Mouse (Mus musculus): ENCODE data around the gene Tecpr2. TPM values are rescaled to one million over a fixed set of nuclear protein-coding genes. Genes with fewer than 3 reads are reported as not detected.

Tecpr2 gene
- polyA plus RNA-seq, 1 experiment from 2014 or later: 1.2 TPM

DNA sequence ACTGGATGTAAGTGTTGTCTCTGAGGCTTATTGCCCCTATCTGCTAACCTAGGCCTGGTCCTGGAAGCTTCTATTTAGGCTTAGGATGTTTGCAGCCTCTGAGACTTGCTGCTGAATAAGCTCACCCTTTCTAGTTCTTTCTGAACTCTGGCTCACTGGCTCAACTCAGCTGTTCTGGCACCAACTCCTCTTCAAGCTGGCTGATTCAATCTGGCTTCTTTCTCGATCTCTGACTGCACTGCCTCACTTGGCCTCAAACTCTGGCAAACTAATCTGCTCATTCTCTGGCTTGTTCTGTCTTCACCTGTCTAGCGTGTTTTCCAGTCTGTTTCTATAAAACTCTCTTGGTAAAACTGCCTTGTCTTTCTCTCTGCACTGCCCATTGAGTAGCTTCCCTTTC, 13.7 kb upstream of the Tecpr2 start:
- TF ChIP-seq EP300 (optimal IDR thresholded peaks at IDR 0.05): no peak
- TF ChIP-seq CTCF (IDR thresholded peaks at IDR 0.05; ENCODE audit: low read depth): no peak
- Histone ChIP-seq H3K27me3 (ENCODE audit: control insufficient read depth, insufficient read depth, low read length) (no peaks in the 10 kb centered on the region), H3K9me3 (ENCODE audit: control insufficient read depth, low read length) (no peaks in the 10 kb centered on the region), H3K4me1 (replicated peaks; ENCODE audit: control insufficient read depth, insufficient read depth) (no peaks in the 10 kb centered on the region), H3K36me3 (ENCODE audit: control insufficient read depth, insufficient read depth, low read length) (peaks cover 26% of the 10 kb centered on the region; the same call in 1 of the 2 replicates), H3K4me2 (replicated peaks; ENCODE audit: low read depth) (no peak overlapping the region), H3K9ac (ENCODE audit: low read length) (no peak overlapping the region), H3K27ac (replicated peaks) (no peak overlapping the region), H3K4me3 (ENCODE audit: low read depth, low read length) (no peak overlapping the region)
- ATAC-seq (ENCODE audit: low FRiP score, low TSS enrichment): no peak
- no peak for DNase-seq (ENCODE audit: low spot score)
- 67% methylated on average over 2 of the region's 2 CpGs for WGBS

GRCm38 (mm10) chr12:110882291-110882690, 6.8 kb upstream of the Tecpr2 start:
- ATAC-seq (ENCODE audit: low FRiP score, low TSS enrichment): no peak
- TF ChIP-seq EP300 (optimal IDR thresholded peaks at IDR 0.05) (no peak), CTCF (IDR thresholded peaks at IDR 0.05; ENCODE audit: low read depth) (peak; percentile 60)
- Histone ChIP-seq H3K4me1 (replicated peaks; ENCODE audit: control insufficient read depth, insufficient read depth) (no peaks in the 10 kb centered on the region), H3K9ac (ENCODE audit: low read length) (no peak overlapping the region), H3K4me2 (replicated peaks; ENCODE audit: low read depth) (no peak overlapping the region), H3K4me3 (ENCODE audit: low read depth, low read length) (no peak overlapping the region), H3K27ac (replicated peaks) (no peak overlapping the region), H3K27me3 (ENCODE audit: control insufficient read depth, insufficient read depth, low read length) (no peaks in the 10 kb centered on the region), H3K36me3 (ENCODE audit: control insufficient read depth, insufficient read depth, low read length) (peaks cover 4% of the 10 kb centered on the region; the same call in 1 of the 2 replicates), H3K9me3 (ENCODE audit: control insufficient read depth, low read length) (no peaks in the 10 kb centered on the region)
- DNase-seq (ENCODE audit: low spot score): peak; percentile 46
- 87% methylated on average over 7 of the region's 7 CpGs for WGBS

DNA sequence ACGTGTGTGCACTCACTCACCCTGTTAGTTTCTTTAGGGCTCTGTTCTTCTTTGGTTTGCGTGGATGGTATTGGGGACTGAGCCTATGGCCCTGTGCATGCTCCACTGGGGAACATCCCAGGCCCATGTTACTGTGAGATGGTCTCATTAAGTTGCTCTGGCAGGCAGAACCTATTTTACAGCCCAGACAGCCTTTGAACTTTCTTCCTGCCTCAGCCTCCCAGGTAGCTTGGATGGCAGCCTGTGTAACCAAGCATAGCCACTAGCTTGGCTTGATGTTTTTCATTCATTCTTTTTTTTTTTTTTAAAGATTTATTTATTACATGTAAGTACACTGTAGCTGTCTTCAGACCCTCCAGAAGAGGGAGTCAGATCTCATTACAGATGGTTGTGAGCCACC, 3.8 kb upstream of the Tecpr2 start:
- no peak for DNase-seq (ENCODE audit: low spot score)
- H3K27ac ChIP-seq (replicated peaks): no peak overlapping the region
- no peaks in the 10 kb centered on the region for H3K27me3 ChIP-seq (ENCODE audit: control insufficient read depth, insufficient read depth, low read length)
- TF ChIP-seq CTCF (IDR thresholded peaks at IDR 0.05; ENCODE audit: low read depth): no peak
- TF ChIP-seq EP300 (optimal IDR thresholded peaks at IDR 0.05): no peak
- H3K36me3 ChIP-seq (ENCODE audit: control insufficient read depth, insufficient read depth, low read length): no peaks in the 10 kb centered on the region; the same call in 1 of the 2 replicates
- no peaks in the 10 kb centered on the region for H3K9me3 ChIP-seq (ENCODE audit: control insufficient read depth, low read length)
- H3K4me3 ChIP-seq (ENCODE audit: low read depth, low read length): no peak overlapping the region
- WGBS: 90% methylated on average over 2 of the region's 2 CpGs
- H3K9ac ChIP-seq (ENCODE audit: low read length): no peak overlapping the region
- no peak overlapping the region for H3K4me2 ChIP-seq (replicated peaks; ENCODE audit: low read depth)
- 0 out of 2 replicates have a peak, but pooled peaks cover 2% of the 10 kb centered on the region for H3K4me1 ChIP-seq (replicated peaks; ENCODE audit: control insufficient read depth, insufficient read depth)
- no peak for ATAC-seq (ENCODE audit: low FRiP score, low TSS enrichment)

GRCm38 (mm10) chr12:110888106-110888505, 958 bp upstream of the Tecpr2 start:
- WGBS: 29% methylated on average over 12 of the region's 12 CpGs
- no peak overlapping the region for H3K27ac ChIP-seq (replicated peaks)
- H3K27me3 ChIP-seq (ENCODE audit: control insufficient read depth, insufficient read depth, low read length): no peaks in the 10 kb centered on the region
- H3K9me3 ChIP-seq (ENCODE audit: control insufficient read depth, low read length): no peaks in the 10 kb centered on the region
- ATAC-seq (ENCODE audit: low FRiP score, low TSS enrichment) (no peak), DNase-seq (ENCODE audit: low spot score) (no peak)
- 0 out of 2 replicates have a peak, but pooled peaks cover 2% of the 10 kb centered on the region for H3K4me1 ChIP-seq (replicated peaks; ENCODE audit: control insufficient read depth, insufficient read depth)
- H3K9ac ChIP-seq (ENCODE audit: low read length): peak overlapping the region; percentile 72
- peak overlapping the region; percentile 86 for H3K4me2 ChIP-seq (replicated peaks; ENCODE audit: low read depth)
- no peak for TF ChIP-seq CTCF (IDR thresholded peaks at IDR 0.05; ENCODE audit: low read depth)
- no peak for TF ChIP-seq EP300 (optimal IDR thresholded peaks at IDR 0.05)
- H3K36me3 ChIP-seq (ENCODE audit: control insufficient read depth, insufficient read depth, low read length): no peaks in the 10 kb centered on the region
- H3K4me3 ChIP-seq (ENCODE audit: low read depth, low read length): peak overlapping the region; percentile 75

DNA sequence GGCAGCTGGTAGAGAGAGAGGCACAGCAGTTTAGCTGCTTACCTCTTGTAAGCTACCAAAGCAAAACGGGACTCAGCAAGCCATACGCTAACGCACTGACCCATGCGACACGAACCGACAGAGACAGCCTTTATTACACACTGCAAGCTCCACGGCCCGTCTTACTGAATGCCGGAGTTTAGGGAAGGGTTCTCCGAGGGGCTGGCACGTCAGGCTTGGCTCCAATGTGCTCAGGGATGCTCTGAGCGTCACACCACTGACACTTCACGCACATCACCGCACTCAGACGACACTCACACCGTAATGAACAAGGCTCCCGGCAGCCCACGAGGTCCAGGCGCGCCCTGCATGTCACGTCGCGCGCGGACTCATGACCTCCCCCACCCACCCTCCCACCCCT, 458 bp upstream of the Tecpr2 start:
- H3K4me3 ChIP-seq (ENCODE audit: low read depth, low read length): peak overlapping the region; percentile 75
- no peaks in the 10 kb centered on the region for H3K36me3 ChIP-seq (ENCODE audit: control insufficient read depth, insufficient read depth, low read length)
- H3K4me2 ChIP-seq (replicated peaks; ENCODE audit: low read depth): peak overlapping the region; percentile 86
- DNase-seq (ENCODE audit: low spot score) (no peak), ATAC-seq (ENCODE audit: low FRiP score, low TSS enrichment) (no peak)
- H3K4me1 ChIP-seq (replicated peaks; ENCODE audit: control insufficient read depth, insufficient read depth): 0 out of 2 replicates have a peak, but pooled peaks cover 2% of the 10 kb centered on the region
- 0% methylated on average over 25 of the region's 25 CpGs for WGBS
- no peaks in the 10 kb centered on the region for H3K9me3 ChIP-seq (ENCODE audit: control insufficient read depth, low read length)
- TF ChIP-seq CTCF (IDR thresholded peaks at IDR 0.05; ENCODE audit: low read depth) (no peak), EP300 (optimal IDR thresholded peaks at IDR 0.05) (no peak)
- H3K27me3 ChIP-seq (ENCODE audit: control insufficient read depth, insufficient read depth, low read length): no peaks in the 10 kb centered on the region
- peak overlapping the region; percentile 72 for H3K9ac ChIP-seq (ENCODE audit: low read length)
- H3K27ac ChIP-seq (replicated peaks): no peak overlapping the region

- no peaks in the 10 kb centered on the region for H3K36me3 ChIP-seq (ENCODE audit: control insufficient read depth, insufficient read depth, low read length)
- H3K27me3 ChIP-seq (ENCODE audit: control insufficient read depth, insufficient read depth, low read length): no peaks in the 10 kb centered on the region
- H3K4me2 ChIP-seq (replicated peaks; ENCODE audit: low read depth): no peak overlapping the region
- 80% methylated on average over 1 of the region's 1 CpGs for WGBS
- ATAC-seq (ENCODE audit: low FRiP score, low TSS enrichment) (no peak), DNase-seq (ENCODE audit: low spot score) (no peak)
- H3K27ac ChIP-seq (replicated peaks): no peak overlapping the region
- no peak overlapping the region for H3K9ac ChIP-seq (ENCODE audit: low read length)
- 0 out of 2 replicates have a peak, but pooled peaks cover 2% of the 10 kb centered on the region for H3K4me1 ChIP-seq (replicated peaks; ENCODE audit: control insufficient read depth, insufficient read depth)
- H3K9me3 ChIP-seq (ENCODE audit: control insufficient read depth, low read length): no peaks in the 10 kb centered on the region
- TF ChIP-seq EP300 (optimal IDR thresholded peaks at IDR 0.05): no peak
- TF ChIP-seq CTCF (IDR thresholded peaks at IDR 0.05; ENCODE audit: low read depth): no peak
- no peak overlapping the region for H3K4me3 ChIP-seq (ENCODE audit: low read depth, low read length)
Observed at GRCm38 (mm10) chr12:110891887-110892286, 2.8 kb downstream of the Tecpr2 start.
